Mouse (Mus musculus) stomach, embryonic 14.5 days (tissue): Measurements from ENCODE around the gene Edn3. TPM values are rescaled to one million over a fixed set of nuclear protein-coding genes. Genes with fewer than 3 reads are reported as not detected.
A peak's percentile ranks its signal among the peaks of the same experiment; 100 is the strongest.

Experiments used
- ATAC-seq: fragments of 200-750 bp; cut with Nextera tagmentation; 2 replicates; pipeline ENCODE4 v1.8.0; 2017; ENCODE audit warnings: low read depth, moderate TSS enrichment; ENCODE audit not compliant: insufficient number of reproducible peaks, insufficient read depth, low FRiP score
- H3K27ac ChIP-seq: fragments of 300-500 bp; sonication (generic); 2 replicates; pipeline ENCODE4 v1.5.1; 2014; ENCODE audit warnings: mild to moderate bottlenecking, low read length, moderate library complexity, mixed read lengths
- H3K27me3 ChIP-seq: fragments of 300-500 bp; sonication (generic); 2 replicates; pipeline ENCODE4 v1.6.1; 2014; ENCODE audit warnings: low read length, control low read depth, mixed read lengths; ENCODE audit not compliant: control insufficient read depth, insufficient read depth
- H3K36me3 ChIP-seq: fragments of 300-500 bp; sonication (generic); 2 replicates; pipeline ENCODE4 v1.6.1; 2014; ENCODE audit warnings: mild to moderate bottlenecking, control low read depth, low read length, moderate library complexity, mixed read lengths; ENCODE audit not compliant: control insufficient read depth, insufficient read depth
- H3K4me1 ChIP-seq: fragments of 300-500 bp; sonication (generic); 2 replicates; pipeline ENCODE4 v1.6.1; 2014; ENCODE audit warnings: low read length, control low read depth, mixed read lengths; ENCODE audit not compliant: control insufficient read depth, insufficient read depth
- H3K4me2 ChIP-seq: fragments of 300-500 bp; sonication (generic); replicated peaks from 2 replicates; pipeline ENCODE4 v1.6.1; 2014; ENCODE audit warnings: low read depth, low read length, control low read depth
- H3K4me3 ChIP-seq: fragments of 300-500 bp; sonication (generic); 2 replicates; pipeline ENCODE4 v1.5.1; 2014; ENCODE audit warnings: low read depth, low read length, control low read depth
- H3K9ac ChIP-seq: fragments of 300-500 bp; sonication (generic); replicated peaks from 2 replicates; pipeline ENCODE4 v1.6.1; 2014; ENCODE audit warnings: low read depth, mild to moderate bottlenecking, control low read depth, low read length, moderate library complexity, mixed read lengths
- H3K9me3 ChIP-seq: fragments of 300-500 bp; sonication (generic); 2 replicates; pipeline ENCODE4 v1.6.1; 2016; ENCODE audit warnings: low read depth, low read length, control low read depth; ENCODE audit not compliant: control insufficient read depth
- WGBS: fragments of 180-500 bp; shearing (Covaris S2); extraction: QIAGEN DNeasy Blood & Tissue Kit; methylation state at CpG from one replicate; pipeline ENCODE4 v1.1.7; 2014; 5-methylcytosine and 5-hydroxymethylcytosine counted together
- polyA plus RNA-seq: library from polyadenylated mRNA; unstranded; fragments of >200 nt; fragmentation: Nextera tagmentation; extraction: Ambion mirVana; gene quantifications from 2 replicates; pipeline ENCODE4 v1.2.1, GENCODE M21; 2014

The Edn3 gene
- polyA plus RNA-seq, 1 experiment from 2014 or later: 21.9 TPM

DNA sequence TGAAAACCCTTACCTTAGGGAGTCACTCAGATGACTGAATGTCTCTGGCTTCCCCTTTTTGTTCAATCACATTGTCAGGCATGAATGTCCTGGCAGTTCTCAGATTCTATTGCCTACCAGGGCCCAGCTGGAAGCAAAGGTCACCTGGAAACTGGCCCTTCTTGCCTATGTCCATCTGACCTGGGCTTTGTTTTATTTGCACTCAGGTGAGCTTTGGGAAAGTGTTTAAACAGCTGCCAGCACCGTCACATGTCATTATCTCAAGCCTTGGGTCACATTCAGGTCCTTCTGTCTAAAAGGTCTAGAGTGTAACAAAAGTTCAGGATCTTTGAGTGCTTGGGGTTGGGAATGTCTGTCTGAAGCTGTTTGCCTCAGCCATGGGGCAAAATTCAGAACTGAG, 43.2 kb downstream of the Edn3 start:
- ATAC-seq: no peak
- Histone ChIP-seq H3K9ac (no peak overlapping the region), H3K4me2 (no peak overlapping the region), H3K27me3 (no peaks in the 10 kb centered on the region), H3K4me3 (no peak overlapping the region), H3K4me1 (no peaks in the 10 kb centered on the region), H3K27ac (no peak overlapping the region), H3K36me3 (no peaks in the 10 kb centered on the region), H3K9me3 (peaks cover 5% of the 10 kb centered on the region; the same call in 1 of the 2 replicates)
- WGBS: 68% methylated on average over 1 of the region's 1 CpGs

DNA sequence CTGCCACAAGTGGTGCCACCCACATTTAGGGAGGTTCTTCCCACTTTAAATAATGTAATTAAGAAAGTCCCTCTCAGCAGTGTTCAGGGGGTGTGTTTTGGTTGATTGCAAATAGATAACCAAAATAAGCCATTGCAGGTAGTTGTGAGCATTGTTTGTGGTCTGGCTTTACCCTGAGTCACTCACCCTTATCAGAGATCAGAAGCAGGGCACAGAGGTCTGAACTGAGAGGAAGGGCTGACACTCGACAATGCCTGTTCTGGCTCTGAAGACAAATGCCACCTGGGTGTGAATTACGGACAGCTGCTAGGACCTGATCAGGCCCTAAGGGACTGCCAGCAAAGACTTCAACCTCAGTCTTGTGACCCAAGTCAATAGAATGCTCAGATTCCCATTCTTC, 47.5 kb downstream of the Edn3 start:
- no peak overlapping the region for H3K9ac ChIP-seq

DNA sequence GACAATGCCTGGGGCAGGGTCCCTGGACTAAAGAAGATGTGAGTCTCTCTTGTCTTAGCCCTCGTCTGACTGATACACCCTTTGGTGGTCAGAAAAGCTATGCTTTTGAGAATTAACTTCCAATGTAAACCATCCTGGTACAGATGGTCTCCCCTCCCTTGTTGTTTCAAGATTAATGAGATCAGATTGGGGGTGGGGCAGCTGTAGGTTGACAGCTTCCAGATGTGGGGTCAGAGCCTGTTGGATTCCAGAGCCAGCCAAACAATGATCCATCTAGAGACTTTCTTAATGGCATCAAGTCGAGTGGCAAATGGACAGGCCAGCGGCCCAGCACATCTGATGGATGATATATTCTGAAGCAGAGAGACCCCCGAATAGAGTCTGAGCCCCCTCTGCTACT, 48.9 kb downstream of the Edn3 start:
- Histone ChIP-seq H3K36me3 (no peaks in the 10 kb centered on the region), H3K4me3 (no peak overlapping the region), H3K27me3 (no peaks in the 10 kb centered on the region), H3K4me2 (no peak overlapping the region), H3K9ac (no peak overlapping the region), H3K27ac (no peak overlapping the region), H3K9me3 (peaks cover 5% of the 10 kb centered on the region; the same call in 1 of the 2 replicates), H3K4me1 (no peaks in the 10 kb centered on the region)
- WGBS: 15% methylated on average over 4 of the region's 4 CpGs
- no peak for ATAC-seq

More for the DNA sequence above, 47.5 kb downstream of the Edn3 start:
- Histone ChIP-seq H3K4me2 (no peak overlapping the region), H3K27me3 (no peaks in the 10 kb centered on the region), H3K27ac (no peak overlapping the region), H3K4me3 (no peak overlapping the region), H3K9me3 (peaks cover 5% of the 10 kb centered on the region; the same call in 1 of the 2 replicates), H3K36me3 (no peaks in the 10 kb centered on the region), H3K4me1 (no peaks in the 10 kb centered on the region)
- 48% methylated on average over 2 of the region's 2 CpGs for WGBS
- ATAC-seq: no peak

DNA sequence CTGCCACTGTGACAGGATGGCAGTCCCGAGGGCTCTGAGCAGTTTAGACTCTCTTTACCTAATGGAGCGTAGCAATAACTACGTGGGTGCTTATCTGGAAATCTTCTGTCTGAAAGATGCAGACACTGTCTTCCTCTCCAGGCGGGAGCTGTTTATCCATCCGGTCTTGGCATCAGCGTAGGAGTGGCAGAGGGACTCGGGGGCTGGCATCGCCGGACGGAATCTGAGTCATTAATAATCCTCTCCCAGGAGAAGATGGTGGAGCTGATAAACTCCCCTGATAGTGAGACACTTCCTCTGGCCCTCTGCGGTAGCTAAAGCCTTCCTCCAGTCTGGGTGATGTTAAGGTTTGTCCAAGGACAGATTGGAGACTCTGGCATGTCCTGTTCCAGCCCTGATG, 52.9 kb downstream of the Edn3 start:
- ATAC-seq: no peak
- no peaks in the 10 kb centered on the region for H3K36me3 ChIP-seq
- H3K27ac ChIP-seq: no peak overlapping the region
- 26% methylated on average over 11 of the region's 11 CpGs for WGBS
- no peaks in the 10 kb centered on the region for H3K27me3 ChIP-seq
- no peak overlapping the region for H3K4me2 ChIP-seq
- no peak overlapping the region for H3K9ac ChIP-seq
- no peak overlapping the region for H3K4me3 ChIP-seq
- 0 out of 2 replicates have a peak, but pooled peaks cover 4% of the 10 kb centered on the region for H3K4me1 ChIP-seq
- H3K9me3 ChIP-seq: no peaks in the 10 kb centered on the region

DNA sequence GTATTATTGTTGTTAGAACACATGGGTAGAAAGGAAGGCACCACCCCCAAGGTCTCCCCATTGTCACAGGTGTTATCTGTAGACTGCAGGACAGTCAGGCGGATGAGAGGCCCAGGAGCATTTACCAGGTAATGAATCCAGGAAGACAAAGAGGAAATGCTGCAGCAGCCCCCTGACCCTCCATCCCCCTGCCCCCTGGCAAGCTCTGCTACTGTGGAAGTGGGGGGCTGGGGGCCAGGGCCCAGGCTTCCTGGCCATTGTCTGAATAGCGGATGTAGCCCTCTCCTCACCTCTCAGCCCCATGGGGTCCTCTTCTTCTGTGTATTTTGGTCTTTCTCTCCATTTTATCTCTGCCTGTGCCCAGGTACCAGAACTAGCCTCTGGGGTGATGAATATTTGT, 55.7 kb downstream of the Edn3 start:
- ATAC-seq: no peak
- no peaks in the 10 kb centered on the region for H3K36me3 ChIP-seq

DNA sequence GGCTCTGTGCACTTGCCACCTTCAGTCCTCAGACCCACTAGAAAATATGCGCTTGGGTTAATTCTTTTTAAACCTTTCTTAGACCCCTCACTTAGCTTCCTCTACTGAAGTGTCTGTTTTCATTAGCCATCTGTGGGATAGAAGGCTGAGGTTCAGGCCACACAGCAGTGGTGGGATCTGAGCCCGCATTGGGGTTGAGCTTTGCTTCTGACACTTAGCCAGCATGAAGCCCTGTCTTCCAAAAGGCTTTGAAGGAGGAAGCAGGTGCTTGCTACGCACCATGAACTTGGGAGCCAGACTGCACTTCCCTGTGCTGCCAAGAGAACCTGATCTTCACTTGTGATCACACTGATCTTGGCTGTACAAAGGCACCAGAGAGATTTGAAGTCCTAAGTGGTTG, 59.9 kb downstream of the Edn3 start:
- Histone ChIP-seq H3K9me3 (no peaks in the 10 kb centered on the region), H3K4me1 (0 out of 2 replicates have a peak, but pooled peaks cover 4% of the 10 kb centered on the region), H3K27ac (no peak overlapping the region), H3K27me3 (no peaks in the 10 kb centered on the region), H3K4me2 (no peak overlapping the region), H3K9ac (no peak overlapping the region), H3K4me3 (no peak overlapping the region), H3K36me3 (no peaks in the 10 kb centered on the region)
- no peak for ATAC-seq
- 86% methylated on average over 3 of the region's 3 CpGs for WGBS

More for the DNA sequence above, 55.7 kb downstream of the Edn3 start:
- Histone ChIP-seq H3K4me1 (0 out of 2 replicates have a peak, but pooled peaks cover 4% of the 10 kb centered on the region), H3K27me3 (no peaks in the 10 kb centered on the region), H3K4me2 (no peak overlapping the region), H3K27ac (no peak overlapping the region), H3K9ac (no peak overlapping the region), H3K9me3 (no peaks in the 10 kb centered on the region), H3K4me3 (no peak overlapping the region)
- 81% methylated on average over 2 of the region's 2 CpGs for WGBS

DNA sequence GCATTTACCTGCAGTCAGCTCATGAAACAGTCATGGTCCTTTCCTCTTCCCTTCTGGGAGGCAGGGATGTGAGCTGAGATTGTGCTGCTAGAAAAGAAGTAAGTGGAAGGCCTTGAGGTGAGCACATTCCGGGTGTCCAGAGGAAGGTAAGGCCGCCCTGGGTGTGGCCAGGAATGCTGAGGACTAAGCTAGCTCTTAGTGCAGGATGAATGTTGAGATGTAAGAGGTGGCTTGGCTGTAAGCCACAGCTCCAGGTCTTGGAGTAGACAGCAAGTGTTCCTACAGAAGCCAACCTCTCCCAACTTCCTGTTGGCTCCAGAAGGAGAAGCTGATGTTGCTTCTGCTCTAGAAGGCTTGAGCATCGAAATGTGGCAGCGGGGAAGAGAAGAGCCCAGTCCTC, 67.4 kb downstream of the Edn3 start:
- H3K9ac ChIP-seq: no peak overlapping the region
- no peak for ATAC-seq
- no peaks in the 10 kb centered on the region for H3K9me3 ChIP-seq
- no peaks in the 10 kb centered on the region for H3K4me1 ChIP-seq
- no peaks in the 10 kb centered on the region for H3K36me3 ChIP-seq
- no peak overlapping the region for H3K27ac ChIP-seq
- H3K4me3 ChIP-seq: no peak overlapping the region
- no peaks in the 10 kb centered on the region for H3K27me3 ChIP-seq
- 88% methylated on average over 4 of the region's 4 CpGs for WGBS
- H3K4me2 ChIP-seq: no peak overlapping the region

DNA sequence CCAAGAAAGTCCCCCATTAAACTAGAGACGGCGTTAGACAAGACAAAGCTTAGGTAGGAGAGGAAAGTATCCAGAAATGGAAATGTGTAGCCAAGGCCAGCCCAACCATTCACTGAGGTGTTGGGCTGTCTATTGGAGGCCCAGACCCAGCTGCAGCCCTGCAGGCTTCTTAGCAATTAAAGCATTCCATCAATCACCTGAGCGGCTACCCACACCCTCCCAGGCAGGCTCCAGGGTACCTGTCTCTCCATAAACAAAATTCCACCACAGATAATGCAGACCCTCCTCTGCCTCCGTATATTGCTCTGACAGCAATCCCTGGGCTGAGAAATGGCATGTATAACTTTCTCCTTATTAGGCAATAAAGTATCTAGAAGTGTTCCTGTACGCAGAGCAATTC, 73.2 kb downstream of the Edn3 start:
- 31% methylated on average over 5 of the region's 5 CpGs for WGBS
- Histone ChIP-seq H3K4me2 (no peak overlapping the region), H3K9me3 (no peaks in the 10 kb centered on the region), H3K4me1 (no peaks in the 10 kb centered on the region), H3K27ac (peak overlapping the region; percentile 74), H3K27me3 (no peaks in the 10 kb centered on the region), H3K9ac (no peak overlapping the region), H3K36me3 (no peaks in the 10 kb centered on the region), H3K4me3 (no peak overlapping the region)
- ATAC-seq: peak; percentile 62; the same call in 1 of the 2 replicates
